Mouse (Mus musculus): ENCODE results near the gene Gpd1l.

GRCm38 (mm10) chr9:114851419-114852190, 82.2 kb downstream of the Gpd1l start:
- TF ChIP-seq CTCF (IDR thresholded peaks at IDR 0.05; ENCODE audit: low read depth) (no peak), EP300 (IDR thresholded peaks at IDR 0.05; ENCODE audit: low read depth) (no peak)

All from liver, embryonic 14.5 days (tissue).